Mouse (Mus musculus): ENCODE data around the gene Dnah12.

DNA sequence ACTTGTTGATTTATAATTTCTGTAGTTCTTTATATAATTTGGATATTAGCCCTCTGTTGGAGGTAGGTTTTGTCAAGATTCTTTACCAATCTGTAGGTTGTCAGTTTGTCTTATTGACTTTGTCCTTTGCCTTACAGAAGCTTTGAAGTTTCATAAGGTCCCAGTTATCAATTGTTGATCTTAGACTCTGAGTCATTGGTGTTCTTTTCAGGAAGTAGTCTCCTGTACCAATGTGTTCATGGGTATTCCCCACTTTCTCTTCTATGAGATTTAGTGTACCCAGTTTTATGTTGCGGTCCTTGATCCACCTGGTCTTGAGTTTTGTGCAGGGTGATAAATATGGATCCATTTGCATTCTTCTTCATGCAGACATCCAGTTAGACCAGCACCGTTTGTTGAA lies 101.4 kb downstream of the Dnah12 start:
- TF ChIP-seq CTCF (IDR thresholded peaks at IDR 0.05; ENCODE audit: low read depth, low read length) = no peak
- no peak for TF ChIP-seq GATA1 (IDR thresholded peaks at IDR 0.05; ENCODE audit: borderline replicate concordance, low read length)
- TF ChIP-seq TAL1 (conservative IDR thresholded peaks at IDR 0.05; ENCODE audit: low read depth, low read length) = no peak
- no peak for TF ChIP-seq POLR2AphosphoS5 (IDR thresholded peaks at IDR 0.05; ENCODE audit: insufficient replicate concordance, low read depth, low read length)
